Mouse (Mus musculus) midbrain, embryonic 11.5 days (tissue): ENCODE measurements around the gene 9130213A22Rik. TPM values are rescaled to one million over a fixed set of nuclear protein-coding genes. Genes with fewer than 3 reads are reported as not detected.

Source experiments
- ATAC-seq: fragments of 200-750 bp; cut with Nextera tagmentation; 2 replicates; pipeline ENCODE4 v1.8.0; 2017; ENCODE audit warnings: moderate TSS enrichment, moderate library complexity; ENCODE audit not compliant: low FRiP score
- DNase-seq: peaks from one replicate; pipeline ENCODE4 v3.0.0; 2015; ENCODE audit warnings: low spot score; ENCODE audit errors: missing footprints
- H3K27ac ChIP-seq: fragments of 300-500 bp; sonication (generic); 2 replicates; pipeline ENCODE4 v1.5.1; 2014; ENCODE audit warnings: low read depth, low read length
- H3K27me3 ChIP-seq: fragments of 300-500 bp; sonication (generic); 2 replicates; pipeline ENCODE4 v1.6.1; 2014; ENCODE audit warnings: mild to moderate bottlenecking, low read length, moderate library complexity, mixed read lengths; ENCODE audit not compliant: control insufficient read depth, insufficient read depth
- H3K36me3 ChIP-seq: fragments of 300-500 bp; sonication (generic); 2 replicates; pipeline ENCODE4 v1.6.1; 2014; ENCODE audit warnings: mild to moderate bottlenecking, low read length, moderate library complexity, mixed read lengths; ENCODE audit not compliant: control insufficient read depth, insufficient read depth
- H3K4me1 ChIP-seq: fragments of 300-500 bp; sonication (generic); 2 replicates; pipeline ENCODE4 v1.6.1; 2014; ENCODE audit warnings: low read length; ENCODE audit not compliant: control insufficient read depth, insufficient read depth
- H3K4me2 ChIP-seq: fragments of 300-500 bp; sonication (generic); 2 replicates; pipeline ENCODE4 v1.6.1; 2014; ENCODE audit warnings: mild to moderate bottlenecking, moderate library complexity
- H3K4me3 ChIP-seq: fragments of 300-500 bp; sonication (generic); 2 replicates; pipeline ENCODE4 v1.5.1; 2014; ENCODE audit warnings: low read depth, low read length
- H3K9ac ChIP-seq: fragments of 300-500 bp; sonication (generic); 2 replicates; pipeline ENCODE4 v1.6.1; 2014; ENCODE audit warnings: low read length
- H3K9me3 ChIP-seq: fragments of 300-500 bp; sonication (generic); 2 replicates; pipeline ENCODE4 v1.6.1; 2016; ENCODE audit warnings: low read length; ENCODE audit not compliant: control insufficient read depth
- WGBS: fragments of 180-500 bp; shearing (Covaris S2); extraction: QIAGEN DNeasy Blood & Tissue Kit; methylation state at CpG from one replicate; pipeline ENCODE4 v1.1.7; 2014; 5-methylcytosine and 5-hydroxymethylcytosine counted together
- polyA plus RNA-seq: library from polyadenylated mRNA; unstranded; fragments of >200 nt; fragmentation: Nextera tagmentation; extraction: Ambion mirVana; gene quantifications from 2 replicates; pipeline ENCODE4 v1.2.1, GENCODE M21; 2014

The 9130213A22Rik gene
- 0.11 TPM in 1 of 2 replicates, not detected in the other for polyA plus RNA-seq

DNA sequence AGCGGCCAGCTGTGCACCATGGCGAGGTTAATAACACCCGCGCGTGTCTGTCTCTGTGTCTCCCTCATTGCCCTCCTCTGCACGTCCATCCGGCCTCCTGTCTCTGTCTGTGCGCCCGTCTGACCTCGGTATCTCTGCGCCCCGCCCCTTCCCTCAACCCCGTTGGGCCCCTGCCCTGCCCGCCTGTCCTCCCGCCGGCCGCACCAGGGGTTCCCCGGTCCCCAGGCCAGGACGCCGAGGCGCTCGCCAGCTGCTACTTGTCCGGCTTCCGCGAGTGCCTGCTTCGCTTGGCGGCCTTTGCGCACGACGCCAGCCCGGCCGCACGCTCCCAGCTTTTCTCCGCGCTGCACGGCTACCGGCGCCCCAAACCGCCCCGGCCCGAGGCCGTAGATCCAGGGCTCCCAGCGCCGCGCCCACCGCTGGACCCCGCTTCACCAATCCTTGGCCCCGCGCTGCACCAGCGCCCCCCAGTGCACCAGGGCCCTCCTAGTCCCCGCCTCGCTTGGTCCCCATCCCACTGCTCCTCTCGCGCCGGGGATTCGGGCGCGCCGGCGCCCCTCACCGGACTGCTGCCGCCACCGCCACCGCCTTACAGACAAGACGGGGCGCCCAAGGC lies at the start of gene 9130213A22Rik:
TSS of gene 9130213A22Rik (minus strand) at position 254 of the 616 bp plus-strand sequence.
- H3K27me3 ChIP-seq = peaks cover 12% of the 10 kb centered on the region
- H3K36me3 ChIP-seq = no peaks in the 10 kb centered on the region
- H3K9ac ChIP-seq = peak within 1 kb of the TSS; percentile 55
- peak; percentile 72 for ATAC-seq
- H3K4me3 ChIP-seq = peak within 1 kb of the TSS; percentile 59
- H3K27ac ChIP-seq = peak within 1 kb of the TSS; percentile 8; the same call in 1 of the 2 replicates
- no peaks in the 10 kb centered on the region for H3K9me3 ChIP-seq
- peak; percentile 98 for DNase-seq
- under 1% methylated on average over 57 of the region's 66 CpGs for WGBS
- peaks cover 35% of the 10 kb centered on the region for H3K4me1 ChIP-seq
- peak within 1 kb of the TSS; percentile 87 for H3K4me2 ChIP-seq

DNA sequence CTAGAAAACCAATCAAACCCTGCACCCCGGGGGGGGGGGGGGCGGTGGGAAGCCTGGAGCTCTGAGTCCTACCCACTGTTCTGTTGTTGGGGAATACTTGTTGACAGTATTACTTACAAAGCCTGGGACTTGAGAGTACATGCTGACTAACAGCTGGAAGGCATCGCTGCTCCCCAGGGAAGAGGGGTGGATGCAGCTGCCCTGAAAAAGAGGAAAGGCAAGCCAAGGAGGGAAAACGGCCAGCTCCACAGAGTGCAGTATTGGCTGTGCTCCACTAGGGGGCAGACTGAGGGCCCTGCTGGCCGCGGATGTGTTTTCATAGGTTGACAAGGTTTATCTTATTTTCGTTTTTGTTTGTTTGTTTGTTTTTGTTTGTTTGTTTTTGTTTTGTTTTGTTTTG lies 49.2 kb upstream of the 9130213A22Rik start:
- DNase-seq = peak; percentile 88
- no peaks in the 10 kb centered on the region for H3K9me3 ChIP-seq
- 23% methylated on average over 7 of the region's 7 CpGs for WGBS
- no peaks in the 10 kb centered on the region for H3K36me3 ChIP-seq
- ATAC-seq = no peak
- H3K4me1 ChIP-seq = no peaks in the 10 kb centered on the region
- H3K4me3 ChIP-seq = no peak overlapping the region
- H3K9ac ChIP-seq = no peak overlapping the region
- H3K27me3 ChIP-seq = no peaks in the 10 kb centered on the region
- H3K4me2 ChIP-seq = no peak overlapping the region
- H3K27ac ChIP-seq = no peak overlapping the region

DNA sequence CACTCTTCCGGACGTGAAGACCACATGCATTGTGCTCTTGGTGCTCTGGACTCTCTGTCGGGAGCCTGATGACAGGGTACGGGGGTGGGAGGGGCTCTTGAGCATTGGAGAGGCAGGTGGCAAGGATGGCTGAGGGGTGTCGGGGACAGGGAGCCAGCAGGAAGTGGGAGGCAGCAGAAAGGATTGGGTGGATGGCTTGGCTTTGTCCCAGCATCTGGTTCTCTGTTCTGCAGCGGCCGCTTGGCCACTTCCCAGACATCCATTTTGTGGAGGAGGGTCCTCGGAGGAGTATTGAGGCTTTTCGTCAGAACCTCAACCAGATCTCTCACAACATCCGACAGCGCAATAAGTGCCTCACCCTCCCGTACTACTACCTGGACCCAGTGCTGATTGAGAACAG lies 46.9 kb upstream of the 9130213A22Rik start:
- DNase-seq (no peak), ATAC-seq (no peak)
- no peak overlapping the region for H3K9ac ChIP-seq
- H3K9me3 ChIP-seq = no peaks in the 10 kb centered on the region
- no peaks in the 10 kb centered on the region for H3K36me3 ChIP-seq
- 86% methylated on average over 12 of the region's 12 CpGs for WGBS
- H3K4me1 ChIP-seq = no peaks in the 10 kb centered on the region
- no peak overlapping the region for H3K4me3 ChIP-seq
- no peak overlapping the region for H3K4me2 ChIP-seq
- no peak overlapping the region for H3K27ac ChIP-seq
- H3K27me3 ChIP-seq = no peaks in the 10 kb centered on the region

DNA sequence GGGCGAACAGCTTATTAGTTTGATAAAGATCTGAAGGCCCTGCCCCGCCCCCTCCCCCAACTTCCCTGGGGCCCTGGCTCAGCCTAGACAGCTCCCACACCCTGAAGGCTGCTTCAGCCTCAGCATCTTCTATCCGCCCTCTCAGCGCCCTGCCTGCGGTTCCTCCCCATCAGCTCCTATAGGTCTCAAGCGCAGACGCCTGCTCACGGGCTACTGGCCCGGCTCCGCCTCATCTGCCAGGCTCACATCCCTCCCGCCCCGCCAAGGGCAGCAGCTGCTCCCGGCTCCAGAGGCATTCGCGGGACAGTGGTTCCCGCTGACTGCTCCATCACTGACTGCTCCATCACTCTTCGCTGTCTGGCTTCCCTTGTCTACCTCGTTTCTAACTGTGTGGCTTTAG lies 34.4 kb upstream of the 9130213A22Rik start, which contains the start of gene Alox12b:
TSS of gene Alox12b (plus strand) at position 190 of the 400 bp plus-strand sequence.
- DNase-seq (peak; percentile 89), ATAC-seq (peak; percentile 50; the same call in 1 of the 2 replicates)
- no peaks in the 10 kb centered on the region for H3K36me3 ChIP-seq
- peaks cover 8% of the 10 kb centered on the region; the same call in 1 of the 2 replicates for H3K27me3 ChIP-seq
- H3K27ac ChIP-seq = no peak within 1 kb of the TSS
- 3% methylated on average over 18 of the region's 18 CpGs for WGBS
- no peak within 1 kb of the TSS for H3K9ac ChIP-seq
- H3K4me3 ChIP-seq = peak within 1 kb of the TSS; percentile 19
- H3K4me2 ChIP-seq = peak within 1 kb of the TSS; percentile 33
- no peaks in the 10 kb centered on the region for H3K9me3 ChIP-seq
- peaks cover 7% of the 10 kb centered on the region; the same call in 1 of the 2 replicates for H3K4me1 ChIP-seq

DNA sequence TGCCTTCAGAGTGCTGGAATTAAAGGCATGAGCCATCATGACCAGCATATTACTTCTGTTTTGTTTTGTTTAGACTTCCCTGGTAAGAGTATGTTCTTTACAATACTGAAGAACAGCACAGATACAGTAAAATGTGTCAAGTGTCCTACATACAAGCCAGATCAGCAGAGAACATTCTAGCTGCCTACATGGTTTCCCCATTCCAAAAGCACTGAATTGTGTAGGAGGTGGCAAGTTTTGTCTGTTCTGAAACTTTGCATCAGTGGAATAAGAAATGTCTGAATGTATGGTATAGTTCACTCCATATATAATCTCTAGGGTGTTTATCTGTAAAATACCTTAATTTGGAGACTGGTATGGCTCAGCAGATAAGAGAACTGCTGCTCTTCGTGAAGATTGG lies 33.0 kb upstream of the 9130213A22Rik start:
- Histone ChIP-seq H3K4me3 (no peak overlapping the region), H3K4me1 (peaks cover 7% of the 10 kb centered on the region; the same call in 1 of the 2 replicates), H3K9ac (no peak overlapping the region), H3K27me3 (peaks cover 8% of the 10 kb centered on the region; the same call in 1 of the 2 replicates), H3K4me2 (no peak overlapping the region), H3K36me3 (no peaks in the 10 kb centered on the region), H3K9me3 (no peaks in the 10 kb centered on the region), H3K27ac (no peak overlapping the region)
- ATAC-seq (no peak), DNase-seq (no peak)
- WGBS = 66% methylated on average over 1 of the region's 1 CpGs

DNA sequence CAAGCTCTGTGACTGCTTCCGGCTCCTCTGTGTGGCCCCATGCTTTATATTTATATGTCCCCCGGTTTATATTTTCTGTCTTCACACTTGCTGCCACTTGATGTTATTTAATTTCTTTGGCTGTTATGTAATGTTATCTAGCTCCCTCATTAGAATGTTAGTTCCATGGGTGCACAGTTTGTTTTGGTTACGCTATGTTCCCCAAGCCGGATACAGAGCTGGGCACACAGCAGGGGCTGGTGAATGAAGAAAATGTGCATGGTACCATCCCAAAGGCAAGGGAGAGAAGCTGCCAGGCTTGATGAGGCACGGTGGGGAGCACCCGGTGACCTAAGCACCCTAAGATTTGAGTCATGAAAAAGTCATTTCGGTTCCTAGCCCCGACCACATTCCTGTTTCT lies 31.4 kb upstream of the 9130213A22Rik start:
- WGBS = 86% methylated on average over 8 of the region's 8 CpGs

DNA sequence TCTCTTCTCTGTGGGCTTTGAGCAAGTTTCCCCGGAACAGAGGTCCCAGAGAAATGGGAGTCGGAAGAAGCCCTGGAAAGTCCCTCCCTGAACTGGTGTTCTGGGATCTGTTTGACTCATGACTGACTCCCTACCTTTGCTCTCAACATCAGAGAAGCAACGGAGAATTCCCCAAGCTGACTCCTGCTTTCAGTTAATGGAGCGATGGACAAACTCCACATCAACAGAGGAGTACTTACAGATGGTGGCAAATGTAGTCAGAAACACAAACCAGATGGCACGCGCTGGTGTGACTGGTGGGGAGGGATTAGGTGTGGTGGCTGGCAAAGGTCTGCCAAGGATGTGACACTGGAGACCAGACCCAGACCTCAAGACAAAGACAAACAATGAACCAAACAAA lies 28.6 kb upstream of the 9130213A22Rik start:
- no peak overlapping the region for H3K27ac ChIP-seq
- no peak for ATAC-seq
- H3K27me3 ChIP-seq = no peaks in the 10 kb centered on the region
- no peaks in the 10 kb centered on the region for H3K9me3 ChIP-seq
- no peak overlapping the region for H3K9ac ChIP-seq
- DNase-seq = peak; percentile 82
- no peaks in the 10 kb centered on the region for H3K36me3 ChIP-seq
- H3K4me3 ChIP-seq = no peak overlapping the region
- H3K4me1 ChIP-seq = no peaks in the 10 kb centered on the region
- whole genome bisulfite sequencing = 74% methylated on average over 6 of the region's 6 CpGs
- H3K4me2 ChIP-seq = no peak overlapping the region

More for the DNA sequence above, 31.4 kb upstream of the 9130213A22Rik start:
- Histone ChIP-seq H3K4me3 (no peak overlapping the region), H3K27me3 (peaks cover 8% of the 10 kb centered on the region; the same call in 1 of the 2 replicates), H3K27ac (no peak overlapping the region), H3K9ac (no peak overlapping the region), H3K9me3 (no peaks in the 10 kb centered on the region), H3K36me3 (no peaks in the 10 kb centered on the region), H3K4me2 (no peak overlapping the region), H3K4me1 (peaks cover 7% of the 10 kb centered on the region; the same call in 1 of the 2 replicates)
- ATAC-seq = no peak
- DNase-seq = no peak

DNA sequence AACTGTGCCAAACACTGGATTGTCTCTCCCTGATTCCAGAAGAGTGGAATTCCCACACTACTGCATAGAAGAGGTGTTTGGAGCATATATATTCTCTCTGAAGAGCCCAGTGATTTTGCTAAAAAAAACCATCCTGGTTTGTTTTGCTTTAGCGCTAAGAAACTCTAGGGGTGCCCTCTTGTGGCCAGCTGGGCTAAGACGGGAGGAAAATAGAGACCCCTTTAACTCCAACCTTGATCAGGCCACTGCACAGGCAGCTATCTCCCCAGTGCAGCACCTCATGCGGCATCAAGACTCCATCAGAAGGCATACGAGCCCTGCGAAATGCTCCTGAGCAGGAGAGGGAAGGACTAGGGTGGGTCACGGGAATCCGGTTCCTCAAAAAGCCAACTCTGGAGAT lies 28.1 kb upstream of the 9130213A22Rik start:
- DNase-seq (peak; percentile 91), ATAC-seq (no peak)
- H3K9ac ChIP-seq = no peak overlapping the region
- no peaks in the 10 kb centered on the region for H3K27me3 ChIP-seq
- H3K4me3 ChIP-seq = no peak overlapping the region
- H3K36me3 ChIP-seq = no peaks in the 10 kb centered on the region
- H3K4me2 ChIP-seq = peak overlapping the region; percentile 25; the same call in 1 of the 2 replicates
- WGBS = 7% methylated on average over 7 of the region's 7 CpGs
- H3K4me1 ChIP-seq = no peaks in the 10 kb centered on the region
- H3K9me3 ChIP-seq = no peaks in the 10 kb centered on the region
- no peak overlapping the region for H3K27ac ChIP-seq

DNA sequence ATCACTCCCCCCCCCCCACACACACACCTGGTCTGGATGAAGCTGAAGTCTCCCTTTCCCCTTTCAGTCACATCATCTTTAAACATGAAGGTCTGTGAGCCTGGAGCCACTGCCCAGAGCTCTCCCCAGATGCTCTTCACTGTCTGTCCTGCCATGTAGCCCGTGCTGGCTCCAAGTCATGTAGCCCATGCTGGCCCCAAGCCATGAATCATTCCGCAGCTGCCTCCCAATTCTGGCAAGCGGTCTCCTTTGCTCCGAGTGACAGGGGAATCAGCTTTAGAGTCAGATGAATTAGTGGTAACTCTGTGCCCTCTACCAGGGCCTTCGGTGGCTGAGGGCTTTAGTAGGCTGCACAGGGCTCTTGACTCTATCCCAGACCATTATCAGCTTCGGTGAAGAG lies 27.3 kb upstream of the 9130213A22Rik start:
- 84% methylated on average over 6 of the region's 6 CpGs for WGBS
- Histone ChIP-seq H3K9me3 (no peaks in the 10 kb centered on the region), H3K4me1 (no peaks in the 10 kb centered on the region), H3K4me3 (no peak overlapping the region), H3K9ac (no peak overlapping the region), H3K36me3 (no peaks in the 10 kb centered on the region), H3K27ac (no peak overlapping the region), H3K4me2 (no peak overlapping the region), H3K27me3 (no peaks in the 10 kb centered on the region)
- ATAC-seq = no peak
- no peak for DNase-seq
